Mouse (Mus musculus) small intestine, adult 2 months (tissue): Measurements from ENCODE around the gene Pkib. TPM values are rescaled to one million over a fixed set of nuclear protein-coding genes. Genes with fewer than 3 reads are reported as not detected.

ENCODE experiments used
- H3K27ac ChIP-seq: fragments of 200-500 bp; 2 replicates; pipeline ENCODE4 v1.5.1; 2012; ENCODE audit warnings: low read depth, low read length, control low read depth, inconsistent platforms; ENCODE audit not compliant: insufficient read depth
- H3K27me3 ChIP-seq: fragments of 200-500 bp; 2 replicates; pipeline ENCODE4 v1.6.1; 2012; ENCODE audit warnings: mild to moderate bottlenecking, moderate library complexity, low read length, inconsistent platforms; ENCODE audit not compliant: control insufficient read depth, insufficient read depth
- H3K36me3 ChIP-seq: fragments of 200-500 bp; 2 replicates; pipeline ENCODE4 v1.6.1; 2012; ENCODE audit warnings: mild to moderate bottlenecking, low read length, control low read depth, inconsistent platforms; ENCODE audit not compliant: control insufficient read depth, insufficient read depth
- H3K4me1 ChIP-seq: fragments of 200-500 bp; 2 replicates; pipeline ENCODE4 v1.6.1; 2012; ENCODE audit warnings: low read length, inconsistent platforms, mixed read lengths; ENCODE audit not compliant: control insufficient read depth, insufficient read depth, insufficient read length
- H3K4me3 ChIP-seq: fragments of 200-500 bp; 2 replicates; pipeline ENCODE4 v1.5.1; 2012; ENCODE audit warnings: low read depth, mild to moderate bottlenecking, control low read depth, inconsistent platforms, low read length, moderate library complexity
- CTCF ChIP-seq: fragments of 200-500 bp; IDR thresholded peaks from 2 replicates; pipeline ENCODE4 v1.5.1; 2012; ENCODE audit warnings: low read depth, mild to moderate bottlenecking, control low read depth, inconsistent platforms, low read length, moderate library complexity, mixed read lengths; ENCODE audit not compliant: insufficient replicate concordance, insufficient read length; ENCODE audit errors: extremely low read depth
- POLR2A ChIP-seq: fragments of 200-500 bp; IDR thresholded peaks from 2 replicates; pipeline ENCODE4 v1.6.1; 2012; ENCODE audit warnings: low read depth, mild to moderate bottlenecking, control low read depth, inconsistent platforms, low read length, moderate library complexity
- WGBS: fragments of 180-500 bp; shearing (Covaris S2); methylation state at CpG from one replicate; pipeline ENCODE4 v1.1.7; 2018; 5-methylcytosine and 5-hydroxymethylcytosine counted together
- polyA plus RNA-seq: library from polyadenylated mRNA; depleted of rRNA; stranded (reverse); fragments of >200 nt; gene quantifications from 2 replicates; pipeline ENCODE4 v1.2.3, GENCODE M21; 2012; rRNA removed

Gene Pkib
- polyA plus RNA-seq, 1 experiment: 0.61 TPM

DNA sequence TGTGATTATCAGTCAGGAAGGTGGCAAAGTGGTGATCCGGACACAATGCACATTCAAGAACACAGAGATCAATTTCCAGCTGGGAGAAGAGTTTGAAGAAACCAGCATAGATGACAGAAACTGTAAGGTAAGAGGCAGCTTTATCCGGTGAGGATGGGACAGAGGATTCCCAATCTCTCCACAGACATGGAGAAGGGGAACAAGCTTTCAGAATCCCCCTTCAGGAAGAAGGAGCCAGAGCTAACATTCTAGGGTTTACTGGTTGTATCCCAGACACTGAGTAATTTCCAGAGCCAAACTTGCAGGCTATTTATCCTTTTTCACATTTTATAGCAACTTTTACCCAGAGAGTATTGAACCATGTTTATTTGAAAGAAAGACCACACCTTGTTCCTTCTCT lies 153.8 kb downstream of the Pkib start:
- TF ChIP-seq CTCF (no peak), POLR2A (no peak)
- Histone ChIP-seq H3K4me1 (no peaks in the 10 kb centered on the region), H3K27ac (no peak overlapping the region), H3K27me3 (0 out of 2 replicates have a peak, but pooled peaks cover 3% of the 10 kb centered on the region), H3K36me3 (no peaks in the 10 kb centered on the region), H3K4me3 (no peak overlapping the region)
- WGBS: 81% methylated on average over 2 of the region's 2 CpGs

Other genes starting within 250 kb of the Pkib start
- 0.46 and 0.53 TPM in 2 replicates for gene Hsf2, start 145.6 kb upstream of the Pkib start, polyA plus RNA-seq
- gene Serinc1, start 99.5 kb upstream of the Pkib start, polyA plus RNA-seq: 7.5 and 13.2 TPM in 2 replicates
- not detected in 2 replicates for gene Fabp7, start 152.9 kb downstream of the Pkib start, polyA plus RNA-seq
- gene Smpdl3a, start 162.4 kb downstream of the Pkib start, polyA plus RNA-seq: 134 and 225 TPM in 2 replicates